Mouse (Mus musculus) liver, postnatal 0 days (tissue): ENCODE results near the gene Mansc4. TPM values are rescaled to one million over a fixed set of nuclear protein-coding genes. Genes with fewer than 3 reads are reported as not detected.

ENCODE experiments used
- ATAC-seq: fragments of 200-750 bp; cut with Nextera tagmentation; 2 replicates; pipeline ENCODE4 v1.8.0; 2017; ENCODE audit warnings: mild to moderate bottlenecking, moderate library complexity
- DNase-seq: peaks from one replicate; pipeline ENCODE4 v3.0.0-alpha.2; 2016
- H3K27ac ChIP-seq: fragments of 300-500 bp; sonication (generic); 2 replicates; pipeline ENCODE4 v1.5.1; 2014; ENCODE audit warnings: antibody characterized with exemption, moderate library complexity, mild to moderate bottlenecking, low read depth
- H3K27me3 ChIP-seq: fragments of 300-500 bp; sonication (generic); 2 replicates; pipeline ENCODE4 v1.6.1; 2014; ENCODE audit warnings: low read length, control low read depth, mixed read lengths; ENCODE audit not compliant: insufficient read depth
- H3K36me3 ChIP-seq: fragments of 300-500 bp; sonication (generic); replicated peaks from 2 replicates; pipeline ENCODE4 v1.6.1; 2014; ENCODE audit warnings: mild to moderate bottlenecking, control low read depth, low read length, moderate library complexity, mixed read lengths; ENCODE audit not compliant: insufficient read depth
- H3K4me1 ChIP-seq: fragments of 300-500 bp; sonication (generic); 2 replicates; pipeline ENCODE4 v1.6.1; 2014; ENCODE audit warnings: antibody characterized with exemption, mild to moderate bottlenecking, control low read depth; ENCODE audit not compliant: insufficient read depth
- H3K4me2 ChIP-seq: fragments of 300-500 bp; sonication (generic); 2 replicates; pipeline ENCODE4 v1.6.1; 2014; ENCODE audit warnings: low read depth, mild to moderate bottlenecking, low read length, moderate library complexity, mixed read lengths
- H3K4me3 ChIP-seq: fragments of 300-500 bp; sonication (generic); 2 replicates; pipeline ENCODE4 v1.5.1; 2014; ENCODE audit warnings: low read depth, low read length
- H3K9ac ChIP-seq: fragments of 300-500 bp; sonication (generic); replicated peaks from 2 replicates; pipeline ENCODE4 v1.6.1; 2014; ENCODE audit warnings: mild to moderate bottlenecking, moderate library complexity
- H3K9me3 ChIP-seq: fragments of 300-500 bp; sonication (generic); 2 replicates; pipeline ENCODE4 v1.6.1; 2016; ENCODE audit warnings: mild to moderate bottlenecking, control low read depth, low read length, mixed read lengths
- CTCF ChIP-seq: sonication (generic); IDR thresholded peaks from 2 replicates; pipeline ENCODE4 v1.5.1; 2016; ENCODE audit warnings: antibody characterized with exemption, low read depth
- EP300 ChIP-seq: IDR thresholded peaks from 2 replicates; pipeline ENCODE4 v1.6.1; 2016; ENCODE audit warnings: antibody characterized with exemption, low read depth, mild to moderate bottlenecking
- WGBS: fragments of 180-500 bp; shearing (Covaris S2); extraction: QIAGEN DNeasy Blood & Tissue Kit; methylation state at CpG from one replicate; pipeline ENCODE4 v1.1.7; 2014; ENCODE audit not compliant: insufficient replicate concordance; 5-methylcytosine and 5-hydroxymethylcytosine counted together
- polyA plus RNA-seq: library from polyadenylated mRNA; unstranded; fragments of >200 nt; fragmentation: Nextera tagmentation; extraction: Ambion mirVana; gene quantifications from 2 replicates; pipeline ENCODE4 v1.2.1, GENCODE M21; 2015

Gene Mansc4
- polyA plus RNA-seq, 1 experiment from 2014 or later: not detected

DNA sequence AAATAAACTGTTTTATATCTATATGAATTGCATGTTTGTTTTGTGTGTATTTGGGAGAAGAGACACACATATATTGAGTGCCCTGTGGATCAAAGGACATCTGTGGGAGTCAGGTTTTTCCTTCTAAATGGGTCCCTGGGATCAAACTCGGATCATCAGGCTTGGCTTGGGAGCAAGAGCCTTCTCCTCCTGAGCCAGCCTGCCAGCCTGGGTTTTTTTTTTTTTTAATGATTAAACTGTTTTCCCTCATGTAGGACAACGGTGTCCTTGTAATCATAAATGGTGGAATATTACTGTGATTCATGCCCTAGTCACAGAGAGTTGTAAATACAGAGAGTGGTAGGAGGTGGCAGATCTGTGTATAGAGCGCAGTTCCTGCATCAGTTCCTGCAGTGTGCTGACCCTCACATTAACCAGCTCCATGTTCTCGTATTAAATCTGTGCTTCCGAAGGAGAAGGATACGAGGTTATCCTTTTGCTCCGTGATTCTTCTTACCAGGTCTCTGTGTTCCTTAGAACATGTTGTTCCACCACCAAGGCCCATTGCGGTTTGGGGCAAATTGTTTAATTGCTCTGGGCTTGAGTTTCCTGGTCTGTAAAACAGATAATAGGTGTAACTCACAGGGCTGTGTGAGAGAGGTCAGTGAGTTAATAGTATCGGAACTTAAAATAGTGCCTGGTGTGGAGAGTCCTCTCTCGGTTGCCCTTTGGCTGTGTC lies 22.4 kb downstream of the Mansc4 start:
- Histone ChIP-seq H3K4me3 (no peak overlapping the region), H3K27me3 (no peaks in the 10 kb centered on the region), H3K9ac (no peak overlapping the region), H3K9me3 (no peaks in the 10 kb centered on the region), H3K4me1 (no peaks in the 10 kb centered on the region), H3K4me2 (no peak overlapping the region), H3K27ac (no peak overlapping the region), H3K36me3 (peaks cover 35% of the 10 kb centered on the region)
- DNase-seq: no peak
- TF ChIP-seq EP300 (no peak), CTCF (no peak)
- WGBS: 84% methylated on average over 10 of the region's 10 CpGs
- ATAC-seq: no peak

GRCm38 (mm10) chr6:147062694-147063093 lies 24.1 kb downstream of the Mansc4 start:
- H3K27ac ChIP-seq: no peak overlapping the region
- no peaks in the 10 kb centered on the region for H3K27me3 ChIP-seq
- TF ChIP-seq CTCF: no peak
- TF ChIP-seq EP300: no peak
- H3K4me2 ChIP-seq: no peak overlapping the region
- peaks cover 40% of the 10 kb centered on the region for H3K36me3 ChIP-seq
- no peaks in the 10 kb centered on the region for H3K9me3 ChIP-seq
- WGBS: 87% methylated on average over 7 of the region's 7 CpGs
- no peak for ATAC-seq
- no peak for DNase-seq
- no peak overlapping the region for H3K4me3 ChIP-seq
- no peaks in the 10 kb centered on the region for H3K4me1 ChIP-seq
- no peak overlapping the region for H3K9ac ChIP-seq

GRCm38 (mm10) chr6:147062034-147062433 lies 24.8 kb downstream of the Mansc4 start:
- H3K36me3 ChIP-seq: peaks cover 39% of the 10 kb centered on the region
- WGBS: 82% methylated on average over 7 of the region's 7 CpGs

DNA sequence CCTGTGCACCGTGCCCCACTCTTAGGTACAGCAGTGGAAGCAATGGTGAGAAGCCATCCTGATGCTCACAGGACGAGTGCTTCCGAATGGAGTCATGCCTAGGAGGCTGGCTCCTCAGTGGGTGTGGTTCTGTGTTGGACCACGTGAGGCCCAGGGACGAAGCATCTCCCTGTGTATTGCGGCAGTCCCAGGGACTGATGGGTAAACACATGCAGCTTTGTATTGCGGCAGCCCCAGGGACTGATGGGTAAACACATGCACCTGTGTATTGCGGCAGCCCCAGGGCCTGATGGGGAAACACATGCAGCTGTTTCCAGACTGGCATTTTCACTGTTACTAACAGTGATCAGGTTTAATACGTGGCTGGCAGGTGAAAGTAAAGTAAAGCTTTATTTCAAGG lies 25.2 kb downstream of the Mansc4 start:
- H3K36me3 ChIP-seq: peaks cover 36% of the 10 kb centered on the region
- no peaks in the 10 kb centered on the region for H3K27me3 ChIP-seq
- no peak overlapping the region for H3K4me3 ChIP-seq
- ATAC-seq (no peak), DNase-seq (peak; percentile 9)
- no peaks in the 10 kb centered on the region for H3K9me3 ChIP-seq
- H3K9ac ChIP-seq: no peak overlapping the region
- no peak for TF ChIP-seq EP300
- no peak for TF ChIP-seq CTCF
- WGBS: 86% methylated on average over 9 of the region's 9 CpGs
- H3K4me1 ChIP-seq: no peaks in the 10 kb centered on the region
- H3K4me2 ChIP-seq: no peak overlapping the region
- H3K27ac ChIP-seq: no peak overlapping the region

More at GRCm38 (mm10) chr6:147062034-147062433, 24.8 kb downstream of the Mansc4 start:
- H3K4me1 ChIP-seq: no peaks in the 10 kb centered on the region
- no peaks in the 10 kb centered on the region for H3K9me3 ChIP-seq
- no peaks in the 10 kb centered on the region for H3K27me3 ChIP-seq
- DNase-seq (peak; percentile 9), ATAC-seq (no peak)
- no peak overlapping the region for H3K4me3 ChIP-seq
- no peak overlapping the region for H3K9ac ChIP-seq
- no peak for TF ChIP-seq CTCF
- TF ChIP-seq EP300: no peak
- no peak overlapping the region for H3K27ac ChIP-seq
- H3K4me2 ChIP-seq: no peak overlapping the region

DNA sequence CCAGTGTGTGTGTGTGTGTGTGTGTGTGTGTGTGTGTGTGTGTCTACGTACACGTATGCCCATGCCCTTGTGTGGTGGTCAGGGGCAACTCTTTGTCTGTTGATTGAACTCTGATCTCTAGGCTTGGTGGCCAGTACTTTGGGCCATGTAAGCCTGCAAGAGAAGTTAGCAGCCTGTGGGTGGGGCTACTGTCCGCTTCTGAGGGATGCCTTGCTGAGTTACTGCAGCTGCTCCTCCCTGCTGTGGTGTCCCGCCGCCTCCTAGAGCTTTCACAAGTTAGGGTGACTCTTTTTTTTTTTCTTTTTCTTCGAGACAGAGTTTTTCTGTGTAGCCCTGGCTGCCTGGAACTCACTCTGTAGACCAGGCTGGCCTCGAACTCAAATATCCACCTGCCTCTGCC lies 27.5 kb downstream of the Mansc4 start:
- ATAC-seq (no peak), DNase-seq (peak; percentile 9)
- 80% methylated on average over 7 of the region's 7 CpGs for WGBS
- H3K36me3 ChIP-seq: peaks cover 51% of the 10 kb centered on the region
- no peaks in the 10 kb centered on the region for H3K27me3 ChIP-seq
- H3K27ac ChIP-seq: no peak overlapping the region
- TF ChIP-seq CTCF (no peak), EP300 (no peak)
- H3K4me3 ChIP-seq: no peak overlapping the region
- H3K9ac ChIP-seq: no peak overlapping the region
- H3K4me2 ChIP-seq: no peak overlapping the region
- H3K9me3 ChIP-seq: no peaks in the 10 kb centered on the region
- no peaks in the 10 kb centered on the region for H3K4me1 ChIP-seq

GRCm38 (mm10) chr6:147055374-147055977 lies 31.4 kb downstream of the Mansc4 start:
- Histone ChIP-seq H3K4me2 (no peak overlapping the region), H3K27me3 (no peaks in the 10 kb centered on the region), H3K27ac (no peak overlapping the region), H3K9ac (no peak overlapping the region), H3K9me3 (no peaks in the 10 kb centered on the region), H3K36me3 (peaks cover 42% of the 10 kb centered on the region), H3K4me1 (no peaks in the 10 kb centered on the region), H3K4me3 (no peak overlapping the region)
- DNase-seq (peak; percentile 9), ATAC-seq (no peak)
- no peak for TF ChIP-seq EP300
- TF ChIP-seq CTCF: no peak
- whole genome bisulfite sequencing: 78% methylated on average over 10 of the region's 10 CpGs
